Mouse (Mus musculus) spleen, postnatal 10 days (tissue): ENCODE data around the gene Camk2g.
A peak's percentile ranks its signal among the peaks of the same experiment; 100 is the strongest.

ENCODE experiments used
- DNase-seq, 2 experiments: peaks; one replicate each; pipeline ENCODE4 v3.0.0; 2021 to 2022; ENCODE audit warnings: low spot score in 2 of 2

Camk2g gene

DNA sequence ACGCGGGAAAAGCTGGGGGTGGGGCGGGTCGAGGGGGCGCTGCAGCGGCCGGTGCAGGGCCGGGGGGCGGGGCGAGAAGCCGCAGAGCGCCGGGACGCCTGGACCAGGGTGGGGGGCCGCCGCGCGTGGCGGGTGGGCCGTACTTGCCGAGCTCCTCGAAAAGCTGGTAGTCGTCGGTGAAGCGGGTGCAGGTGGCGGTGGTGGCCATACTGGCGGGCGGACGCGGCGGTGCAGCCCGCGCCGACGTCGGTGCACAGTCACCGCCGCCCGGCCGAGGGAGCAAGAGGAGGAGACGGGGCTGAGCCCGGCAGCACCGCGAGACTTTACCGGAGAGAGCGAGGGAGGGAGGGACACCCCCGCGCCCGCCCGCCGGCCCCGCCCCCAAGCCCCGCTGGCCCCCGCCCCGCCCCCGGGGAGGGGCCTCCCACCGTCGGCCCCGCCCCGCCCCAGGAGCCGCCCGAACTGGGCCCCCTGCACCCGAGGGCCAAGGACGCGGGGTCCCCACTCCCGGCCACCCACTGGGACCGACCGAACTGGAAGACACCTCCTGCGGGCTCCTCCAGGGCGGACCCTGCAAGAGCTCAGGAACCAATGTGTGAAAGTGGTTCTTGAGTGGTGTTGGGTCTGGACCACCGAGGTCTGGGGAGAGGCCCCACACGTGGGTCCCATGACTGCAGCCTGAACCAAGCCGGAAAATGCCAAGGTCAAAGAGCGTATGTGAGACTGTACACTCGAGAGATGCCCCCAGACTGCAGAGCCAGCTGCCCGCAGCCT is at the start of gene Camk2g:
Camk2g (minus strand) TSS at position 331 of the 774 bp plus-strand sequence.
- DNase-seq = peak; percentile 68 to 90

DNA sequence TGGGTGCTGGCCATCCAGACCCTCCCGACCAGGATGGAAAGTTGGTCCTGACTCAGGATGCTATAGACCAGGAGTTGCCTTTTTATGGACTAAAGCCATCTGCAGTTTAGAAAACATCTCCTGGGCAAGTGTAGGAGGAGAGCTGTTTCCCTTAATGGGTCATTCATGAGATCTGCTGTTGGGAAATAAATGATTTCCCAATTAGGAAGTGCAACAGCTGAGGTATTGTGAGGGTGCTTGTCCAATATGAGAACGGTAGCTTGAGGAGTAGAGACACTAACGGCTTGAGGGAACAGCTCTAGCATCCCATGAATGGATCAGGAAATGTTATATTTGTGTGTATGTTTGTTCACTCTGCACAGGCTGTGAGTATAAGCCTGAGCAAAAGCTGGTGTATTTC is 48.7 kb upstream of the Camk2g start:
- no peak for DNase-seq

DNA sequence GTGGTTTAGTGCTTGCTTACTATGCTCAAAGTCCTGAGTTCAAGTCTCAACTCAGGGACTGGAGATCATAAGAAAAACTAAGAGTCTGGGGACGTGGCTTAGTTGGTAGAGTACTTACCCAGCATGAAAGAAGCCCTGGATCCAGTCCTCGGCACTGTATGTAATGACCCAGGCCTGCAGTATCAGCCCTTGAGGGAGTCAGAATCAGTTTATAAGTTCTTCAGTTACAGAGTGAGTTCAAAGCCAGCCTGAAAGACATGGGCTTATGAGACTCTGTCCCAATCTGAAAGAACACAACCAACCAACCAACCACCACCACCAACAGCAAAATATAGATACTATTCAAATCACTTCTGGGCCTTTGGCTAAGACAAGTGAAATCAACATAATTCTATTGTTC is 47.6 kb upstream of the Camk2g start:
- DNase-seq = no peak

DNA sequence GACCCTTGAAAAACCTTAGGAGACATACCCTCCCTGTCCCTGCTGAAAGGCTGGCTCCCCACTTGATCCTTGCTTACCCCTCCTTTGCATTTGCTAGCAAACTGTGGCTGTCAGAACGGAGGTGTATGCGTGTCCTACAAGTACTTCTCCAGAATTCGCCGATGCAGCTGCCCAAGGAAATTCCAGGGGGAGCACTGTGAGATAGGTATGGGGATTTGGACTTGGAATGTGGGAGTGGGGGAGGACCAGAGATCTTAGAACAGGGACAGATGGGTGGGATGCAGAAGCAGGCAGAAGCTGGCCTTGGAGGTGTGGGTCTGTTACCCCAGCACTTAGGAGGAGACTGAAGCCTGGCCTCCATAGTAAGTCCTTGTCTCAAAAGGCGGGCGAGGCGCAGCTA is 43.8 kb upstream of the Camk2g start:
- no peak for DNase-seq

DNA sequence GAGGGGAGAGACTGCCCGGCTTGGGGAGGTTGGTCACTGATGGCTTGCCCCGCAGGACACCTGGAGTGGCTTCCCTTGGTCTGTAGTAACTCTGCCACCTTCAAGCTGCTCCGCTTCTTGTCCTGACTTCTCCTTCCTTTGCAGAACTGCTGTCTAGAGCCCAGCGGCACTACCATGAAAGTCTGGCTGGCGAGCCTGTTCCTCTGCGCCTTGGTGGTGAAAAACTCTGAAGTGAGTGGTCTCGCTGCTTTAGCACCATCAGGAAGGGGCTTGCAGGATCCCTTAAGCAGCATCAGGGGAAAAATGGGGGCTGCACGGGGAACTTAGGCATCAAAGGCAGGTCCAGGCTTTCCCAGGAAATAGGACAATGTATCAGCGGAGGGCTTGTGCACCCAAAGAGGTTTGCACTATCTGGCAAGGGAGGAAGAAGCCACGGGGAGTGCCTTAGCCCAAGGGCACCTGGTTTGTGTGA is 43.1 kb upstream of the Camk2g start:
- peak in 1 of 2 experiments; percentile 22 for DNase-seq

DNA sequence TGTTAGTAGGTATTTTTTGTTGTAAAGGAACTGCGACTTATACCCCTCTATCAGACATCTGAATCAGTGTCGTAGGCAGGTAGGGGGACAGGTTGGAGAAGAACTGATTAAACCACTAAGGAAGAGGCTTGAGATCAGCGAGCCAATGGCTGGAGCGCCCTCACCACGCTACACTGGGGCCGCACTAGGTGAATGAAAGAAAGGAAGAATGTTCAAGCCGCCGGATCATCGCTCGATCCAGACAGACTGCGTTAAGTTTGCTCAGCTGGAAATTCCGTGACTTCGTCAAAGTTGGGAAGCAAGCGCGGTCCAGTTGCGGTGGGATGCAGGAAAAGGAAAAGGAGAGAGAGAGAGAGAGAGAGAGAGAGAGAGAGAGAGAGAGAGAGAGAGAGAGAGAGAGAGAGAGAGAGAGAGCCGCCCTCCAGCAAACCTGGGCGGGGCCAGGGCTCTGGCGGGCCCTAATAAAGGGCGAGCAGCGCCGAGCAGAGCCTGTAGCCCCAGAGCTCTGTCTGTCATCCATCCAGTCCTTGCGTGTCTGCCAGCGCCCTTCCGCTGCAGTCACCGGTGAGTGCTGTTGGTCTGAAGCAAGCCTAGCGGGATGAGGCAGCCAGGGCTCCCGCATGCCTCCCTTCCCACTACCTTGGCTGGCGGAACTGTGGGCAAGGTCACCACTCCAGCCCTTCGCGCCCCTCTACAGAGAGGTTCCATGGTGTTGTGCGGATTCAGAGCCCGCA is 42.5 kb upstream of the Camk2g start, which contains the start of gene Plau:
Plau (plus strand) TSS at position 490 of the 734 bp plus-strand sequence.
- peak; percentile 29 to 63 for DNase-seq

DNA sequence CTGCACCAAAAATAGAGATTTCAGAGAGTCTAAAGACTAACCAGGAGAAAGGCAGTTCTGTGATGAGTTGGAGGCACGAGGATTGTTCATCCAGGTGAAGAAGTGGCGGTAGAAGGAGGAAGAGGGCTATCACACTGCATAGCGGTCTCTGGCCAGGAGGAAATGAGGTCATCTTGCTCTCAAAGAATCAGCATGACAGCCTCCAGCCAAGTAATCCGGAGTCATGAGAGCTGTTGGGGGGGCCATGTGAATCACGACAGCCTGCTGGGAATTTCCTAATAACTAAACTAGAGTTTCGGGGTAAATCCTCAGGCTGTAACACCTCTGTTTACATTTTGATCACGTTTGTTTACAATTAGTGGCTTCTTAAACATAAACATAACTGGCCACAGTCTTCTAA is 40.2 kb upstream of the Camk2g start:
- no peak for DNase-seq

DNA sequence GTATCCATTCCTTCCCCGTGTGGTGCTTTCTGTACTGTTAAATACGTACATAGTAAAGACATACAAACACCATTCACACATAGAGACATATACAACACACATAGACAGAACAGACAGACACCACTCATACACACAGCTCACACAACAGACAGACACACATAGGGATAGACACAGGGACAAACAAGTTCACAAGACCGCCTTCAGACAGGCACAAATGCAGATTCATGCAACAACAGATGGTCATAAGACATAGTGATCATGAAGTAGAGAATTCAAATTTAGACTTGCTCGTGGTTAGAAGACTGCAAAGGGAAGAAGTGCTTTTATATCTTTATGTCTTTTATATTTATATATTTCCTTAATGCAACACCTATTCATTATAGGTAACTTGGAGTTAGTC is 39.6 kb upstream of the Camk2g start:
- no peak for DNase-seq

DNA sequence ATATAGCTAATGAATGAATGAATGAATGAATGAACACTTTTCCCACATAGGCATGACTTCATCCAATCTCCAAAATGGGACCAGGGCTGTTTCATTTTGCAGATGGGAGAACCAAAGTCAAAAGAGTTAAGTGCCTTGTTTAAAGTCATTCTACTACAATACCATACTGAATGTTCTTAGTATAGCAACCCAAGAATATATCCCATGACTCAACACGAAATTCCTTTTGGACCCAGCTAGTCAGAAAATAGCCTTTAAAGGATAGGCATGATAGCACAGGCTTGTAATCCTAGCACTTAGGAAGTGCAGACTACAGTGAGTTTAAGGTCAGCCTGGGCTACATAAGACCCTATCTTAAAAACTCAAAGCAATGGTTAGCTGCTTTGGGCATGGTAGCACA is 38.0 kb upstream of the Camk2g start:
- DNase-seq = no peak

DNA sequence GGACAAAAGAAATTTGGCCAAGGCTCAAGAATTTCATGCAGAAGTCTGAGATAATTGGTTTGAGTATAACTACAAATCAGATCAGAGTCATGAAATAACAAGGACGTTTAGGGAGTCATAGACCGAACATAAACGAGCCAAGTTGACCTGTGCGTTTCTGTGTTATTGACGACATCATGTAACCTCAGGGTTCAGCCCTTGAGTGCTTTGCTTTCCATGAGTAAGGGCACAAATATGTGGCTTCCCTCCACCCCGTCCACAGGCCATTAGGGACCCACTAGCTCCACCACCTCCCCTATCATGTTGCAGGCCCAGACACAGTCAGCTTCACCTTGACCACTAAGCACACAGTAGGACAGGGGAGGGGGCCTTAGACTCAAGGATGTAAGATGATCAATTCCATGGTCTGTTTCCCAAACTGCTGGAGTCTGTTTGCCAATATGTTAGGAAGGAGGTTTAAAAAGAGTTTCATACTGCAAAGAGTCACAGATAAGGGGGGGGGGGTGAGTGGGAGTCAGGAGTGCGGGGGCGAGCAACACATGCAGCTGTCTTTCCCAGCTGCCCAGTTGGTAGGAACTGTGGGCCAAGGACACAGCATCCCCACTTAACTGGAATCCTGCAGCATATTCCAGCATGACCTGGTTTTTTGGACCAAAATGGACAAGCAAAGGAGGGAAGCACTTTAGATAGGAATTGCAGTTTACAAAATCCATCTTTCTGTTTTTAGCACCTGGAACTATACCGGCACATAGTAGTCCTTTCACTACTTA is 37.4 kb upstream of the Camk2g start:
- no peak for DNase-seq

DNA sequence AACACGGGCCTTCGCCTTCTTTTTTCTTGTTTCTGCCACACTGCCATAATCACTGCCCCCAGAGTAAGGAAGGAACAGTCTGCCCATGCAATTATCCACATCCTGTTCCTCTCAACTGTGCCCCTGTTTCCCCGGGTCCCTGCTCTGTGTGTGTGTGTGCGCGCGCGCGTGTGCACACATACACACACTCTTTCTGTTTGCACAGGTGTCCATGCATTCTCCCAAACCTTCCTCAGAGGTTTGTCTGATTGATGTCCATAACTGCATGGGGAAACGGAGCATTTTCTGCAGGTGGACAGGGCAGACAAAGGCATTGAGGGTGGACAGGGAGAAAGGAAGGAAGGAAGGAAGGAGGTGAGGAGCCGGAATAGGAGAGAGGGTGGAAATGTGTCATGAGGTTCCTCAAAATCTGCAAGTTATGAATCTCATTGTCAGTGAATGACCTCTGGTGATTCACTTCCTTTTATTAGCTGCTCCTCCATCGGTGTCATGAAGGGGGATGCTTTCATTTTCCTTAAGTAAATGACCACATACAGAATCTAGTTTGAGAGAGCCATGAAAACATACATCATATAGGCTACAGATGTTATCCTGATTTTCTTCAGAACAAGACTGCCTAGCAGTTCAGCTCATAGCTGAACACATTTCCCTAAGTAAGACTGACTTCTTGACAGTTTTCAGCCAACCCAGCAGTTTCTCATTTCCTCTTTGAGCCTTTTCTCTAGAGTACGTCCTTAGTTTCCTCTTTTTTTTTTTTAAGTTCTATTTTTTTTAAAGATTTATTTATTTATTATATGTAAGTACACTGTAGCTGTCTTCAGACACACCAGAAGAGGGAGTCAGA is 35.9 kb upstream of the Camk2g start:
- DNase-seq = no peak

DNA sequence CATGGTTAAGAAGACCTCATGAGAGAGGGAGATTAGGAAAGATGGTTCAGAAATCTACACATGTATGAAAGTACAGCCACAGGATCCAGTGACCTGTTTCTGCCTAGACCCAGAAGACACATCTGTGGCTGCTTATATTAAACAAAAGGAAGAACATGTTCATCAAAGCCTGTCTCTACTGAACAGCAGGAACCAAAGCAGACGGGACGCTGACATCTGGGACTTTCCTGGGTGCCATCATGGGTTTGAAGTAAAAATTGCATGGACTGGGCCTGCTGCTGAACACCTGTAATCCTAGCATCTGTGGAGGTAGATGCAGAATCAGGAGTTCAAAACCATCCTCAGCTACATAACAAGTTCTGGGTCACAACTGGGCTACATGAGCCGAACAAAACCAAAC is 34.6 kb upstream of the Camk2g start:
- DNase-seq = no peak

DNA sequence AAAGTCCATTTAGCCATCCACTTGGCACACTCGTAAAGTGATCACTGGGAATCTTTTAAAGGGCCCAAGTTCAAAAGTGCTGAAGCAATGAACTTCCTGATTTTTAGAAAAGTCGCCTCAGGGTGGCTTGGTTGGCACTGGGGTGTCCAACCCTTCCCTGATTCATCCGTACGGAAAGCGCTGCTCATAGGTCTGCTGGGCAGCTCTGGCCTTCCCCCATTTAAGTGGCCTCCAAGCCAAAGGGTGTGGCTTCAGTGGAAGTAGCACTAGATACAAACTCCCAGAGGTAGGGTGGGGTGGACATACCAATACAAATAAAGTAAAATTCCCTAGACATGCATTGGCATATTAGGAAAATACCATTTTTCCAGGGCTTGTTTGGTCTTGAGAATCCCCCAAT is 33.6 kb upstream of the Camk2g start:
- DNase-seq = no peak

DNA sequence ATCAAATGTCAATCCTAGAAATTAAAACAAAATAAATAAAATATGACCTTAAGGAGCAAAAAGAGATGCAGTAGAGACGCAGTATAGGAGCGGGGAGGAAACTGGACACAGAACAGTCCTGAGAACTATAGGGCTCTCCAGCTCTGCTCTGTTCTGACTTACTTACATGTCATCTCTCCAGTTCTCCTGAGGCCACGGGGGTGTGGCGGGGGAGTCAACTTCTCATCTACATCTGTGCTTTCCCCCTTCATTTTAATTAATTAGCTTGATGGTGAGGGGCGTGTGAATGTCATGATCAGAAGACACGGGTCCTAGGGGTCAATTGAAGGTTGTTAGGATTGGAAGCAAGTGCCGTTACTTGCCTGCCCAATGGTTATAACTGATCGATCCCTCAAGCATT is 33.2 kb upstream of the Camk2g start:
- no peak for DNase-seq

DNA sequence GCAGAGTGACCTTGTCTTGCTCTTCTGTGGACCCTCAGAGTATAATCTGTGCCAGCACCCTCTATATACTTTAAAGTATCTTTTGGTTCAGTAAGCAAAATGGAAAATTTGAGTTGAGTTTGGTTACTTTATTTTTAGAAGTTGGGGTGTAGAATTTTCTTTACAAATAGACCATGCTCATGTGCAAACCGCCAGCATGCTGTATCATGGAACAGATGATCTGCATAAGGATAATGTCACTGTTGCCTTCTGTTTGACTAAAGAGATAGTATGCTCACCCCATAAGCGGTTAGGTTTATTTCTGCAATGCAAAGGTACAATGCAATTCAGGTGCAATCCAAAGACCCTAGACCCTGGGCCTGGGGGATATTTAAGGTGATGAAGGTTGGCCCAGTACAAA is 31.6 kb upstream of the Camk2g start:
- DNase-seq = no peak

DNA sequence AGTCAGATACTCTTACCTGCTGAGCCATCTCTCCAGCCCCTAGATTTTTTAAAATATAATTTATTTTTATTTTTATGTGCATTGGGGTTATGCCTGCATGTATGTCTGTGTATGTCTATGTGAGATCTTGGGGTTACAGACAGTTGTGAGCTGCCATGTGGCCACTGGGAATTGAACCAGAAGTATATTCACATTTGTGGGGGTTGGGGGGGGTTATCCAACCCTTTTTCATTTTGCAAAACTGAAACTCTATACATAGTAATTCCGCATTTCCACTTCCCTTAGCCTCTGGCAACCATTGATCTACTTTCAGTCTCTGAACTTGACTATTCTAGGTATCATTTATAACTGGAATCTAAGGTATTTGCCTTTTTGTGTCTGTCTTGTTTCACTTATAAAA is 30.6 kb upstream of the Camk2g start:
- DNase-seq = no peak

DNA sequence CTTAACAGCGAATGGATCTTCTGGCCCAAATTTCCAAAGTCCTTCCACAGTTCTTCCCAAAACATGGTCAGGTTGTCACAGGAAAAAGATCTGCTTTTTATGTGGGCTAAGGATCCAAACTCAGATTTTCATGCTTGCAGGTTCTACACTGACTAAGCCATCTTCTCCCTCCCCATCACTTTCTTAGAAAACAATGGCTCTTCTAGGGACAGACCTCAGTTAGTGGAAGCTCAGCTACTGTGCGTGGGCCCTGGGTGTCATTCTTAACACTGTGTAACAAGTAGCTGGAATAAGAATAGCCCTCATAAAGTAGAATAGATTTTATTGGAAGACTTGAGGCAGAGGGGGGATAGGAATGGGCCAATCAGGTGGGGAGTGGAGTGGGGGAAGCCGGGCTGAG is 21.6 kb upstream of the Camk2g start:
- no peak for DNase-seq

DNA sequence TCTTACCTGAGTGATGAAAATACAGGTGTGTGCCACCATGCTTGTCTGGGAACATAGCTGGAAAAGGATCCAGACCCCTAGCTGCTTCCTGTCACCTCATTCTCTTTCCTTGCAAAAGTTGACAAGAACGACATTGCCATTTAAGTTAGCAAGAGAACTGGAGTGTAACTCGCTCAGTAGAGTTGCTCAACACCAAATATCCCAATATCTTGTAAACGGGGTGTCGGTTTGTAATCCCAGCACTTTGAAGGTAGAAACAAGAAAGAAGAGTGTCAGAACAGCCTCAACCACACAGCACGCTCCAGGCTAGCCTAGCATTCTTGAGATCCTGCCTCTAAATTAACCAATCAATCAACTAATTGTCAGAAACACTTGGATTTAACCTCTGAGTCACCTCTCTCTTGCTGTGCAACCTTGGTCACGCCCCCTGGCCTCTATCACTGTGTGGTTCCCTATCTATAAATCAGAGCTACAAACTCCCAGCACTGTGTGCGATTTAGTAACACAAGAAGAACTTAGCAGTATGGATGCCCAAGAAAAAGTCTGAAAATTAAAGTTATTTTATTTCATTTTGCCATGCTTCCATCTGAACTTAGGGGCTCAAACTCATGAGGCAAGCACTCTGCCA is 18.0 kb upstream of the Camk2g start:
- no peak for DNase-seq

DNA sequence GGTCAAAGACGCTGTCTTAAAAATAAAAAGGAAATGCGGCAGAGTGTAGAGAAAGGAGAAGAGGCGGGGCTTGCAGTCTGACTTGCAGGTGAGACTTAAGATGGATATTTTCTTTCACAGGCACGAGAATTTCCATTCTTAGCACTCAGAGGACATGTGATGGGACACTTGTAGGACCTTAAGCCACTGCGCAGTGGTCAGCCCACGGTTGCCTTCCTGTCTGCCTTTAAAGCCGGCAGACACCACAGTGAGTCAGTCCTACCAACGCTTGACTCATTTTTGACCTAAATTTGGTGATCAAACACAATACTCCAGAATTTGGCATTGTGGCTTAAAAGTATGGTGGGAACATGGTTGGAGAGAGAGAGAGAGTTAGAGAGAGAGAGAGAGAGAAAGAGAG is 17.3 kb upstream of the Camk2g start:
- no peak for DNase-seq

DNA sequence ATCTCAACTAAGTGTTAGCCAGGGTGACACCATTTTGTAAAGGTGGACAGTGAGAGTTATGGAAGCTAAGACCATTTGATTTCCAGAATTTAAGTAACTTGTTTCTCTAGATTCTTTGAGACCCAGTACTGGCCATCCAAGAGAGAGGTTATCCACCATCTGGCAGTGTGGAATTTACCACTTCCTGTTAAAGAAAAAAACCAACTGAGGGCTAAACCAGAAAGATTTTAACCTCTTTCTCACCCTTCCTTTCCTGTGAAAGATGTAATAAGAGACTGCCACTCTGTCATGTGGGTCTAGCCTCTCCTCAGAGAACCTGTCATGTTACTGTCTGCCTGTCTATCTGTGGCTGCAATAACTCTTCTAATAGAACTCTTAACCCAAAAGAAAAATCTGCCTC is 15.9 kb upstream of the Camk2g start:
- no peak for DNase-seq

DNA sequence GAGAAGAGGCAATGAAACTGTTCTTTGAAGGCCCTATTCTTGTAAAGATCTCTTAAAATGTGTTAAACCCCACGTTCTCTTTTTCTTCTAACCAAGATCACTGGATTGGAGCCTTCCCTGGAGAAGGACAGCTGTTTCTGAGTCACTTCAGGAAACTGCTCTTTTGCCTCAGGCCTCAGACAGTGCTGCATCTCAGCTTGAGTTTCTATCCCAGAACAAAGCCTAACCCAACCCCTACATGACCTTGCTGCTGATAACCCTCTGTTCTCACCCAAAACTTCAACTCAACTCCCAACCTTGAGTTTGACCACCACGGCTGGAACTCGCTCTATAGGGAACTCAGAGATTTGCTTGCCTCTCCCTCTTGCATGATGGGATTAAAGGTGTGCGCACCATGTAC is 15.5 kb upstream of the Camk2g start:
- DNase-seq = no peak
